Mouse (Mus musculus): ENCODE data around the gene Dnlz. TPM values are rescaled to one million over a fixed set of nuclear protein-coding genes. Genes with fewer than 3 reads are reported as not detected.

Dnlz gene
- polyA plus RNA-seq, 1 experiment: 13.4 TPM

GRCm38 (mm10) chr2:26316576-26317246 lies 35.2 kb downstream of the Dnlz start:
- no peaks in the 10 kb centered on the region for H3K36me3 ChIP-seq (ENCODE audit: control insufficient read depth, insufficient read depth, low read length)
- H3K27ac ChIP-seq (ENCODE audit: insufficient read depth, low read length): no peak overlapping the region; the same call in 1 of the 2 replicates
- WGBS: 59% methylated on average over 9 of the region's 9 CpGs
- H3K4me1 ChIP-seq (ENCODE audit: control insufficient read depth, insufficient read depth, insufficient read length): peaks cover 8% of the 10 kb centered on the region
- TF ChIP-seq CTCF (IDR thresholded peaks at IDR 0.05; ENCODE audit: extremely low read depth, insufficient read depth, insufficient read length, insufficient replicate concordance) (no peak), POLR2A (IDR thresholded peaks at IDR 0.05; ENCODE audit: low read depth, low read length) (no peak)
- no peak overlapping the region for H3K4me3 ChIP-seq (ENCODE audit: extremely low read depth, insufficient read depth, insufficient read length)
- DNase-seq (ENCODE audit: low read depth in 1 of 2, low spot score in 2 of 2): no peak
- no peaks in the 10 kb centered on the region for H3K27me3 ChIP-seq (ENCODE audit: control insufficient read depth, insufficient read depth, low read length)

GRCm38 (mm10) chr2:26315925-26316311 lies 36.0 kb downstream of the Dnlz start:
- peak overlapping the region; percentile 32; the same call in 1 of the 2 replicates for H3K27ac ChIP-seq (ENCODE audit: insufficient read depth, low read length)

GRCm38 (mm10) chr2:26315072-26315924 lies 36.6 kb downstream of the Dnlz start, which contains the start of gene Gpsm1:
TSS of gene Gpsm1 (plus strand) at chr2:26315515.
- under 1% methylated on average over 61 of the region's 66 CpGs for WGBS
- Histone ChIP-seq H3K36me3 (ENCODE audit: control insufficient read depth, insufficient read depth, low read length) (no peaks in the 10 kb centered on the region), H3K4me1 (ENCODE audit: control insufficient read depth, insufficient read depth, insufficient read length) (peaks cover 10% of the 10 kb centered on the region), H3K27ac (ENCODE audit: insufficient read depth, low read length) (peak within 1 kb of the TSS; percentile 32), H3K27me3 (ENCODE audit: control insufficient read depth, insufficient read depth, low read length) (no peaks in the 10 kb centered on the region), H3K4me3 (ENCODE audit: extremely low read depth, insufficient read depth, insufficient read length) (peak within 1 kb of the TSS; percentile 83)
- DNase-seq (ENCODE audit: low read depth in 1 of 2, low spot score in 2 of 2): peak in 1 of 2 experiments; percentile 64
- TF ChIP-seq POLR2A (IDR thresholded peaks at IDR 0.05; ENCODE audit: low read depth, low read length) (no peak), CTCF (IDR thresholded peaks at IDR 0.05; ENCODE audit: extremely low read depth, insufficient read depth, insufficient read length, insufficient replicate concordance) (no peak)

More at GRCm38 (mm10) chr2:26315925-26316311, 36.0 kb downstream of the Dnlz start:
- Histone ChIP-seq H3K27me3 (ENCODE audit: control insufficient read depth, insufficient read depth, low read length) (no peaks in the 10 kb centered on the region), H3K4me3 (ENCODE audit: extremely low read depth, insufficient read depth, insufficient read length) (peak overlapping the region; percentile 83), H3K36me3 (ENCODE audit: control insufficient read depth, insufficient read depth, low read length) (no peaks in the 10 kb centered on the region), H3K4me1 (ENCODE audit: control insufficient read depth, insufficient read depth, insufficient read length) (peaks cover 10% of the 10 kb centered on the region)
- TF ChIP-seq CTCF (IDR thresholded peaks at IDR 0.05; ENCODE audit: extremely low read depth, insufficient read depth, insufficient read length, insufficient replicate concordance): no peak
- no peak for TF ChIP-seq POLR2A (IDR thresholded peaks at IDR 0.05; ENCODE audit: low read depth, low read length)
- WGBS: 11% methylated on average over 11 of the region's 11 CpGs
- no peak for DNase-seq (ENCODE audit: low read depth in 1 of 2, low spot score in 2 of 2)

GRCm38 (mm10) chr2:26314281-26315071 lies 37.4 kb downstream of the Dnlz start:
- peaks cover 10% of the 10 kb centered on the region for H3K4me1 ChIP-seq (ENCODE audit: control insufficient read depth, insufficient read depth, insufficient read length)
- H3K36me3 ChIP-seq (ENCODE audit: control insufficient read depth, insufficient read depth, low read length): no peaks in the 10 kb centered on the region
- H3K27ac ChIP-seq (ENCODE audit: insufficient read depth, low read length): no peak overlapping the region
- DNase-seq (ENCODE audit: low read depth in 1 of 2, low spot score in 2 of 2): no peak
- TF ChIP-seq POLR2A (IDR thresholded peaks at IDR 0.05; ENCODE audit: low read depth, low read length) (no peak), CTCF (IDR thresholded peaks at IDR 0.05; ENCODE audit: extremely low read depth, insufficient read depth, insufficient read length, insufficient replicate concordance) (no peak)
- no peaks in the 10 kb centered on the region for H3K27me3 ChIP-seq (ENCODE audit: control insufficient read depth, insufficient read depth, low read length)
- no peak overlapping the region for H3K4me3 ChIP-seq (ENCODE audit: extremely low read depth, insufficient read depth, insufficient read length)
- 73% methylated on average over 13 of the region's 13 CpGs for WGBS

- Histone ChIP-seq H3K36me3 (ENCODE audit: control insufficient read depth, insufficient read depth, low read length) (no peaks in the 10 kb centered on the region), H3K4me3 (ENCODE audit: extremely low read depth, insufficient read depth, insufficient read length) (no peak overlapping the region), H3K27me3 (ENCODE audit: control insufficient read depth, insufficient read depth, low read length) (no peaks in the 10 kb centered on the region), H3K4me1 (ENCODE audit: control insufficient read depth, insufficient read depth, insufficient read length) (peaks cover 10% of the 10 kb centered on the region), H3K27ac (ENCODE audit: insufficient read depth, low read length) (no peak overlapping the region)
- DNase-seq (ENCODE audit: low read depth in 1 of 2, low spot score in 2 of 2): no peak
- WGBS: 82% methylated on average over 1 of the region's 1 CpGs
- TF ChIP-seq POLR2A (IDR thresholded peaks at IDR 0.05; ENCODE audit: low read depth, low read length) (no peak), CTCF (IDR thresholded peaks at IDR 0.05; ENCODE audit: extremely low read depth, insufficient read depth, insufficient read length, insufficient replicate concordance) (no peak)
These were observed 38.5 kb downstream of the Dnlz start for GRCm38 (mm10) chr2:26313394-26313793.

- H3K4me3 ChIP-seq (ENCODE audit: extremely low read depth, insufficient read depth, insufficient read length): no peak overlapping the region
- DNase-seq (ENCODE audit: low read depth in 1 of 2, low spot score in 2 of 2): no peak
- H3K27me3 ChIP-seq (ENCODE audit: control insufficient read depth, insufficient read depth, low read length): no peaks in the 10 kb centered on the region
- no peak overlapping the region for H3K27ac ChIP-seq (ENCODE audit: insufficient read depth, low read length)
- TF ChIP-seq POLR2A (IDR thresholded peaks at IDR 0.05; ENCODE audit: low read depth, low read length): no peak
- no peak for TF ChIP-seq CTCF (IDR thresholded peaks at IDR 0.05; ENCODE audit: extremely low read depth, insufficient read depth, insufficient read length, insufficient replicate concordance)
- H3K4me1 ChIP-seq (ENCODE audit: control insufficient read depth, insufficient read depth, insufficient read length): peaks cover 10% of the 10 kb centered on the region
- H3K36me3 ChIP-seq (ENCODE audit: control insufficient read depth, insufficient read depth, low read length): no peaks in the 10 kb centered on the region
- WGBS: 44% methylated on average over 2 of the region's 2 CpGs
These were observed 39.1 kb downstream of the Dnlz start for GRCm38 (mm10) chr2:26312812-26313211.
